Mouse (Mus musculus) forebrain, embryonic 10.5 days (tissue): ENCODE measurements around the gene Hbb-bs. TPM values are rescaled to one million over a fixed set of nuclear protein-coding genes. Genes with fewer than 3 reads are reported as not detected.
"Not testable (repeated sequence)": the region's sequence is repeated elsewhere in the genome, so short reads cannot be mapped to it uniquely, and the experiment has no call there.

Experiments
- DNase-seq: peaks from one replicate; pipeline ENCODE4 v3.0.0-alpha.2; 2017; ENCODE audit warnings: low spot score; ENCODE audit errors: extremely low spot score
- H3K27ac ChIP-seq: fragments of 300-500 bp; sonication (generic); 2 replicates; pipeline ENCODE4 v1.5.1; 2016; ENCODE audit warnings: mild to moderate bottlenecking
- H3K27me3 ChIP-seq: fragments of 300-500 bp; sonication (generic); 2 replicates; pipeline ENCODE4 v1.6.1; 2016; ENCODE audit warnings: mild to moderate bottlenecking; ENCODE audit not compliant: poor library complexity, severe bottlenecking
- H3K36me3 ChIP-seq: fragments of 300-500 bp; sonication (generic); replicated peaks from 2 replicates; pipeline ENCODE4 v1.6.1; 2016; ENCODE audit warnings: mild to moderate bottlenecking, moderate library complexity
- H3K4me1 ChIP-seq: fragments of 300-500 bp; sonication (generic); 2 replicates; pipeline ENCODE4 v1.6.1; 2016
- H3K4me3 ChIP-seq: fragments of 300-500 bp; sonication (generic); 2 replicates; pipeline ENCODE4 v1.5.1; 2016; ENCODE audit warnings: mild to moderate bottlenecking, moderate library complexity
- H3K9me3 ChIP-seq: fragments of 300-500 bp; sonication (generic); 2 replicates; pipeline ENCODE4 v1.6.1; 2016; ENCODE audit warnings: mild to moderate bottlenecking, moderate library complexity
- WGBS: fragments of 180-500 bp; shearing (Covaris S2); methylation state at CpG from one replicate; pipeline ENCODE4 v1.1.7; 2016; 5-methylcytosine and 5-hydroxymethylcytosine counted together
- polyA plus RNA-seq: library from polyadenylated mRNA; unstranded; fragments of >200 nt; fragmentation: Nextera tagmentation; extraction: Ambion mirVana; gene quantifications from 2 replicates; pipeline ENCODE4 v1.2.1, GENCODE M21; 2016

Hbb-bs gene
- polyA plus RNA-seq, 1 experiment from 2014 or later: 102 TPM

DNA sequence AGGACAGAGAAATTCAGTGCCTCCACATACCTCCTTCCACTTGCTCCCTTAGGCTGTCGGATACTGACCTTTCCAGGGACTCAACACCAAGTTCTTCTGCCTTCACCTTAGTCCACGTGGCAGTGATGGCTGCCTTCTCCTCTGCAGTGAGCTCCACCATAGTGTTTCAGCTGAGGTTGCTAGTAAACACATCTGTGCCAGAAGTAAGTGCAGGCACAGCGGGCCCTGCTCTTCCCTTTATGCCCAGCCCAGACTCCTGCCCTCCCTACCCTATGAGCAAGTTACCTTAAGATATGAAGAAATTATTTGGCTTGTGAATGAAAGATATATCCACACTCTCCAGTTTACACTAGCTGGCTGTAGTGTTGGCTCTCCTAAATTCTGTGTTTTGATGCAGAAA, 12.4 kb upstream of the Hbb-bs start, which contains the start of gene Hbb-bh2:
TSS of gene Hbb-bh2 (minus strand) at position 253 of the 400 bp plus-strand sequence.
- no peak within 1 kb of the TSS for H3K27ac ChIP-seq
- no peak within 1 kb of the TSS for H3K4me3 ChIP-seq
- no peaks in the 10 kb centered on the region for H3K27me3 ChIP-seq
- 73% methylated on average over 3 of the region's 3 CpGs for WGBS
- no peaks in the 10 kb centered on the region for H3K36me3 ChIP-seq
- no peaks in the 10 kb centered on the region for H3K4me1 ChIP-seq
- no peak for DNase-seq
- H3K9me3 ChIP-seq: no peaks in the 10 kb centered on the region

DNA sequence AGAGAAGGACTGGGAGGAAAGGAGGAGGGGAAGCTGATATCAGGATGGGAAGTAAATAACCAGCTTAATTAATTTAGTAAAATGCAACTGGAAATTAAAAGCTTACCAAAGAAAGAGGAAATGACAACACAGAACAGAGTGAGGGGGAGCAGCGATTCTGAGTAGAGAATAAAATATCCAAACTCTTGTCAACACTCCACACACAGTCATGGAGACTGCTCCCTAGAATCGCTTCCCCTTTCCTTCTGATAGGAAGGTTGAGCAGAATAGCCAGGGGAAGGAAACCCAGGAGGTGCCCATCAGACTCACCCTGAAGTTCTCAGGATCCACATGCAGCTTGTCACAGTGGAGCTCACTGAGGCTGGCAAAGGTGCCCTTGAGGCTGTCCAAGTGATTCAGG, 757 bp downstream of the Hbb-bs start:
- H3K27me3 ChIP-seq: not testable (repeated sequence)

GRCm38 (mm10) chr7:103826255-103826887, 1.5 kb downstream of the Hbb-bs start:
- 68% methylated on average over 3 of the region's 3 CpGs for WGBS
- no peak for DNase-seq

More for the DNA sequence above, 757 bp downstream of the Hbb-bs start:
- WGBS: no CpG with 5 or more reads among the region's 2 CpGs
- not testable (repeated sequence) for H3K9me3 ChIP-seq, H3K4me3 ChIP-seq, H3K4me1 ChIP-seq, DNase-seq, H3K27ac ChIP-seq, H3K36me3 ChIP-seq

GRCm38 (mm10) chr7:103825536-103826254, 2.2 kb downstream of the Hbb-bs start:
- no peak for DNase-seq
- Histone ChIP-seq H3K9me3 (no peaks in the 10 kb centered on the region), H3K27ac (no peak overlapping the region), H3K4me1 (no peaks in the 10 kb centered on the region), H3K27me3 (no peaks in the 10 kb centered on the region), H3K4me3 (no peak overlapping the region), H3K36me3 (no peaks in the 10 kb centered on the region)
- 96% methylated on average over 3 of the region's 3 CpGs for WGBS

More at GRCm38 (mm10) chr7:103826255-103826887, 1.5 kb downstream of the Hbb-bs start:
- H3K4me1 ChIP-seq: no peaks in the 10 kb centered on the region
- no peaks in the 10 kb centered on the region for H3K27me3 ChIP-seq
- H3K4me3 ChIP-seq: no peak overlapping the region
- no peaks in the 10 kb centered on the region for H3K9me3 ChIP-seq
- H3K36me3 ChIP-seq: no peaks in the 10 kb centered on the region
- H3K27ac ChIP-seq: no peak overlapping the region

- DNase-seq: no peak
- Histone ChIP-seq H3K4me3 (no peak overlapping the region), H3K9me3 (no peaks in the 10 kb centered on the region), H3K27me3 (no peaks in the 10 kb centered on the region), H3K36me3 (no peaks in the 10 kb centered on the region), H3K4me1 (no peaks in the 10 kb centered on the region), H3K27ac (no peak overlapping the region)
- WGBS: 88% methylated on average over 2 of the region's 2 CpGs
These were observed 3.3 kb downstream of the Hbb-bs start for GRCm38 (mm10) chr7:103824597-103824996.

DNA sequence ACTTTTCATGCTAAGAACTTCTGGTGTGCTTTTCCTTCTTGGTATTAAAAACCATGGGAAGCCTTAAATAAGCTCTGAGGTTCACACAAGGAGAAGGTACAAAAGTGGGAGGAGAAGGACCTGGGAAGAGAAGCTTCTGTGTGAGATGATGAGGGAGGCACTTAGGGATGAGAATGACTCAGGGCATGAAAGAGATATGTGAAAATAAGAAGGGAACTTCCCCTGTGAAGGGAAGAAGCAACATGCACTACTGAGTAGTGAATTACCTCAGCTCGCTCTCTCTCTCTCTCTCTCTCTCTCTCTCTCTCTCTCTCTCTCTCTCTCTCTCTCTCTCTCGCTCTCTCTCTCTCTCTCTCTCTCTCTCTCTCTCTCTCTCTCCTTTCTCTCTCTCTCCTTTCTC, 12.8 kb downstream of the Hbb-bs start:
- H3K36me3 ChIP-seq, H3K4me1 ChIP-seq, DNase-seq, H3K4me3 ChIP-seq, H3K27me3 ChIP-seq, H3K27ac ChIP-seq, H3K9me3 ChIP-seq: not testable (repeated sequence)
- WGBS: 100% methylated on average over 1 of the region's 2 CpGs

DNA sequence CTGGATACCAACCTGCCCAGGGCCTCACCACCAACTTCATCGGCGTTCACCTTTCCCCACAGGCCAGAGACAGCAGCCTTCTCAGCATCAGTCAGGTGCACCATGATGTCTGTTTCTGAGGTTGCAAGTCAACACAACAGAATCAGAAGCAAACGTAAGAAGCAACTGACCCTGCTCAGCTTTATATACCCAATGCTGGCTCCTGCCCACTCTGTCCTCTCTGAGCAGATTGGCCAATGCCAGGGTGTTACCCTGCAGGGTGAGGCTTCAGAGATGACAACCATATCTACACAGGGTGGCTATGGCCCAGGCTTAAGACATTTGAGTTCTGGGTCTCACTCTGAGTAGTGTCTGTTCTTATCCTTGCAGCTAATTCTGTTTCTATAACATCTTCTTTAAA, 14.1 kb downstream of the Hbb-bs start, which contains the start of gene Hbb-bt:
TSS of gene Hbb-bt (minus strand) at position 231 of the 400 bp plus-strand sequence.
- 86% methylated on average over 3 of the region's 3 CpGs for WGBS
- Histone ChIP-seq H3K27ac (no peak within 1 kb of the TSS), H3K4me3 (no peak within 1 kb of the TSS), H3K9me3 (no peaks in the 10 kb centered on the region), H3K27me3 (no peaks in the 10 kb centered on the region), H3K36me3 (no peaks in the 10 kb centered on the region), H3K4me1 (no peaks in the 10 kb centered on the region)
- no peak for DNase-seq

- H3K9me3 ChIP-seq, H3K36me3 ChIP-seq, DNase-seq, H3K27ac ChIP-seq, H3K27me3 ChIP-seq, H3K4me1 ChIP-seq, H3K4me3 ChIP-seq: not testable (repeated sequence)
- no CpG with 5 or more reads among the region's 3 CpGs for WGBS
These were observed 14.7 kb downstream of the Hbb-bs start for GRCm38 (mm10) chr7:103813152-103813551.

DNA sequence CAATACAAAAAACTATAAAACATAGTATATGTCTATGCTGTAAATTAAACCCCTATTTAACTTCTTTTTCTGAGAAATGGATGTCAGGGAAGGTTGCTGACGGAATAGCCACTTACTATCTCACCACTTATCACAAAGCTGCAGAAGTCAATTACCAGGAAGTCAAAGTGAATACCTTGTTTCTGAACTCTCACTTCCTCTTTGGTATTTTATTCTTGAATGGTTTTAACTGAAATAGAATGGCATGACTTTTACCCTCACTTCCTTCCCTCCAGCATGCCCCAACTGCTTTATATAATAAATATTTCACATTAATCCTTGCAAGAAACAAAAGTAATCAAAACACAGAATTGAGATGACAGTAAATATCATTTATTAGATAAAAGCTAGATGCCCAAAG, 15.7 kb downstream of the Hbb-bs start:
- H3K4me1 ChIP-seq: no peaks in the 10 kb centered on the region
- no peaks in the 10 kb centered on the region for H3K36me3 ChIP-seq
- DNase-seq: no peak
- no peaks in the 10 kb centered on the region for H3K27me3 ChIP-seq
- no peak overlapping the region for H3K27ac ChIP-seq
- 91% methylated on average over 1 of the region's 1 CpGs for WGBS
- H3K4me3 ChIP-seq: no peak overlapping the region
- H3K9me3 ChIP-seq: no peaks in the 10 kb centered on the region

DNA sequence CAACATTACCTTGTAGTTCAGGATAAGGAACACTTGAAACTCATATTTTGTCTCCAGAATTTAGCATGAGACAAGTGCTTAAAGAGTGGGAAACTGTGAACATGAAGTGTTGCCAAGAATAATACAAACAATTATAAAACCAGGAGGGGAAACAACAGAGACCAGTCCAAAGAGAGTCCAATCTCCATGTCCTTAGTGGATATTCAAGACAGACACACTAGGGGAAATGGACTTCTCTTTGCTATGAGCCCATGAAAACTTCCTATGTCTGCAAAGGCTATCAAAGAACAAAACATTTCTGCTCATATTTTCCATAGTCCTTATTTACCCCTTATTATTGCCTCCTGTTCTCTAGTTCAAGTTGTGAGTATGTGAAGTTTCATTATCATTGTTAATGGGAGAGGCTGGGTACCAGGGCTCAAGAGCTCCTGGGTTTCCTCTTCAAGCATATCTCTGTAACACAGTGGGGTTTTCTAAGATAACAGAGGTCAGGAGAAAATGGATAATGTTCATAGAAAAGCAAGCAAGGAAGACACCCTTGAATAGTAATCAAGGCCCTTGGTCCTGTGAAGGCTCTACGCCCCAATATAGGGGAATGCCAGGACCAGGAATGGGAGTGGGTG, 16.6 kb downstream of the Hbb-bs start:
- Histone ChIP-seq H3K9me3 (no peaks in the 10 kb centered on the region), H3K27ac (no peak overlapping the region), H3K4me1 (no peaks in the 10 kb centered on the region), H3K27me3 (no peaks in the 10 kb centered on the region), H3K4me3 (no peak overlapping the region), H3K36me3 (no peaks in the 10 kb centered on the region)
- no peak for DNase-seq
- WGBS: 87% methylated on average over 1 of the region's 1 CpGs

DNA sequence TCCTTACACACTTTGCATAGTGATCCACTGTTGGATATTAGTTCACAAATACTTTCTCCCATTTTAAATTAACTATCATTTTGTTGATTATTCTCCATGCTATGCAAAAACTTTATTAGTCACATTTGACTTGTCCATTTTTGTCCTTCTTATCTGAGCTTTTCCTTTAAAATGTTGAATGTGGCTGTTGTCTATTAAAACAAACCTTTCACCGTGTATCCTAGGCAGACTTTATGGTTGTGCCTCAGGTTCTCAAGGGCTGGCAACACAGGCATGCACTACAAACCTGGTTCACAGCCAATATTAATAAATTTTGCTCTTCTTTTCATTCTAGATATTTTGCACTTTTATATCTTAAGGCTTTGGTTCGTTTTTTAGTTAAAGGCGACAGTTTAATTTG, 17.1 kb downstream of the Hbb-bs start:
- no peaks in the 10 kb centered on the region for H3K36me3 ChIP-seq
- H3K9me3 ChIP-seq: no peaks in the 10 kb centered on the region
- H3K27ac ChIP-seq: no peak overlapping the region
- no peaks in the 10 kb centered on the region for H3K27me3 ChIP-seq
- no peak overlapping the region for H3K4me3 ChIP-seq
- no peaks in the 10 kb centered on the region for H3K4me1 ChIP-seq
- DNase-seq: no peak
- 81% methylated on average over 3 of the region's 3 CpGs for WGBS

DNA sequence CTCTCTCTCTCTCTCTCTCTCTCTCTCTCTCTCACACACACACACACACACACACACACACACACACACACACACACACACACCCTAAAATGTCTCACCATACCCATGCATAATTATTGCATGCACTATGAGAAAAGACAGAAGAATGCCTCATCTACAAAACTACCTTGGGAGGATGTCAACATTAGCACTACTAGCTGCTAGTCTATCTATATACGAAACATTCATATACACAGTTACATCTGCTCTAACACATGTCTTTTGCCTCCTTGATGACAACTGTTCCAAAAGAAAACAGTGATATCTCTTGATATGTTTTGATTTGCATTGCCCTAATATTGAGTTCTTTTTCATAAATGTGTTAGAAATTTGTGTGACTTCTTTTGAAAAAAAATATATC, 17.6 kb downstream of the Hbb-bs start:
- Histone ChIP-seq H3K4me1 (no peaks in the 10 kb centered on the region), H3K27ac (no peak overlapping the region), H3K4me3 (no peak overlapping the region), H3K9me3 (no peaks in the 10 kb centered on the region), H3K36me3 (no peaks in the 10 kb centered on the region), H3K27me3 (no peaks in the 10 kb centered on the region)
- WGBS: 89% methylated on average over 1 of the region's 1 CpGs
- DNase-seq: no peak

- Histone ChIP-seq H3K9me3 (no peaks in the 10 kb centered on the region), H3K36me3 (no peaks in the 10 kb centered on the region), H3K4me1 (no peaks in the 10 kb centered on the region), H3K27me3 (no peaks in the 10 kb centered on the region), H3K27ac (no peak overlapping the region), H3K4me3 (no peak overlapping the region)
- WGBS: 79% methylated on average over 1 of the region's 1 CpGs
- DNase-seq: no peak
These were observed 18.1 kb downstream of the Hbb-bs start for GRCm38 (mm10) chr7:103809801-103810155.
